Mouse (Mus musculus) midbrain, embryonic 14.5 days (tissue): Measurements from ENCODE around the gene Grin2a. TPM values are rescaled to one million over a fixed set of nuclear protein-coding genes. Genes with fewer than 3 reads are reported as not detected.

Experiments used
- ATAC-seq: fragments of 200-750 bp; cut with Nextera tagmentation; 2 replicates; pipeline ENCODE4 v1.8.0; 2017; ENCODE audit warnings: moderate number of reproducible peaks, moderate library complexity; ENCODE audit not compliant: low FRiP score, low TSS enrichment
- DNase-seq: peaks from one replicate; pipeline ENCODE4 v3.0.0-alpha.2; 2015
- H3K27ac ChIP-seq: fragments of 300-500 bp; sonication (generic); replicated peaks from 2 replicates; pipeline ENCODE4 v1.5.1; 2014; ENCODE audit warnings: mild to moderate bottlenecking, low read depth, low read length, moderate library complexity
- H3K27me3 ChIP-seq: fragments of 300-500 bp; sonication (generic); 2 replicates; pipeline ENCODE4 v1.6.1; 2014; ENCODE audit warnings: low read length, control low read depth, mixed read lengths; ENCODE audit not compliant: control insufficient read depth, insufficient read depth
- H3K36me3 ChIP-seq: fragments of 300-500 bp; sonication (generic); 2 replicates; pipeline ENCODE4 v1.6.1; 2014; ENCODE audit warnings: low read length, control low read depth; ENCODE audit not compliant: control insufficient read depth, insufficient read depth
- H3K4me1 ChIP-seq: fragments of 300-500 bp; sonication (generic); 2 replicates; pipeline ENCODE4 v1.6.1; 2014; ENCODE audit warnings: mild to moderate bottlenecking, antibody characterized with exemption, low read length, control low read depth; ENCODE audit not compliant: control insufficient read depth, insufficient read depth
- H3K4me2 ChIP-seq: fragments of 300-500 bp; sonication (generic); 2 replicates; pipeline ENCODE4 v1.6.1; 2014; ENCODE audit warnings: mild to moderate bottlenecking, low read length, moderate library complexity
- H3K4me3 ChIP-seq: fragments of 300-500 bp; sonication (generic); replicated peaks from 2 replicates; pipeline ENCODE4 v1.5.1; 2014; ENCODE audit warnings: low read depth, low read length
- H3K9ac ChIP-seq: fragments of 300-500 bp; sonication (generic); replicated peaks from 2 replicates; pipeline ENCODE4 v1.6.1; 2014; ENCODE audit warnings: mild to moderate bottlenecking, low read length, moderate library complexity
- H3K9me3 ChIP-seq: fragments of 300-500 bp; sonication (generic); 2 replicates; pipeline ENCODE4 v1.6.1; 2016; ENCODE audit warnings: low read length, control low read depth, mixed read lengths; ENCODE audit not compliant: control insufficient read depth
- WGBS: fragments of 180-500 bp; shearing (Covaris S2); extraction: QIAGEN DNeasy Blood & Tissue Kit; methylation state at CpG from one replicate; pipeline ENCODE4 v1.1.7; 2014; 5-methylcytosine and 5-hydroxymethylcytosine counted together
- polyA plus RNA-seq: library from polyadenylated mRNA; unstranded; fragments of >200 nt; fragmentation: Nextera tagmentation; extraction: Ambion mirVana; gene quantifications from 2 replicates; pipeline ENCODE4 v1.2.1, GENCODE M21; 2014

The Grin2a gene
- 2.4 and 3.0 TPM in 2 replicates for polyA plus RNA-seq

DNA sequence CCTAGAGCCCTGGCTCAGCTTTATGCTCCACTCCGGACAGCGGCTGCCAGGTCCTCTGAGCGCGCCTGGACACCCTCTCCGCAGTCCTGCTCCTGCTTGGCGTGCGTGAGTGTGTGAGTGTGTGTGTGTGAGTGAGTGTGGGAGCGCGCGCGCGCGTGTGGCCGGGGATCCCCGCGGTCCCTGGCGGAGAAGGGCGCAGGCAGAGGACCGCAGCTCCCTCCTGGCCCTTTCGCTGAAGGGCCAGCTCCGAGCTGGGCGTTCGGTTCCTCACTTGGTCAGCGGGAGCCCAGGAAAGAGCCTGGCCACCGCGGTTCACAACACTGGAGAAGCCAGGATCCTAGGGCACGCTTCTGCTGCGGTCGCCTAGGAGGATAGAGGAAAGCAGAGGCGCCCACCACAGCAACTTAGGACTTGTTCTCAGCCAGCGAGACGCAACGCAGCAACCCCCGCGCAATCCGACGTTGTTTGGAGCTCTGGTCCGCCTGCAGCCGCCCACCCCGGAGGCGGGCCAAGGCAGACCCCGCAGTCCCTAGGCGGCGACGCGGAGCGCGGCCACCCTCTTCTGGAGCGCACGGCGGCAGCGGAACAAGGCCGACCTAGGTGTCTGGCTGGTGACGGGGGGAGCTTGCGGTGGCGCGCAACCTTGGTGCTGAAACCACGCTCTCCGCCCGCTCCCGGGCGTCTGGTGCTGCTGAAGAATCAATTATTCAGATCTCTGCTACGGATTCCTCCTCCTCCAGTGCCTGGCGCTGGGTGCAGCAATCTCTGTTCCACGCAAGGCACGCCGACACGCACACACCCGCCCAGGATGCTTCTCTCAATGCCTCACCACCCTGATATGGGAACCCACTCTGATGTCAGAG, at the start of gene Grin2a:
Grin2a (minus strand) TSS at position 610 of the 863 bp plus-strand sequence.
- WGBS, result under 1% methylated on average over 69 of the region's 69 CpGs
- peak within 1 kb of the TSS; percentile 50 for H3K4me3 ChIP-seq
- H3K27me3 ChIP-seq, result peaks cover 45% of the 10 kb centered on the region
- H3K27ac ChIP-seq, result peak within 1 kb of the TSS; percentile 61
- H3K4me2 ChIP-seq, result peak within 1 kb of the TSS; percentile 95
- no peaks in the 10 kb centered on the region for H3K9me3 ChIP-seq
- no peaks in the 10 kb centered on the region for H3K36me3 ChIP-seq
- ATAC-seq (0 out of 2 replicates have a peak, but pooled peaks have one; percentile 29), DNase-seq (peak; percentile 73)
- peaks cover 7% of the 10 kb centered on the region for H3K4me1 ChIP-seq
- peak within 1 kb of the TSS; percentile 57 for H3K9ac ChIP-seq

DNA sequence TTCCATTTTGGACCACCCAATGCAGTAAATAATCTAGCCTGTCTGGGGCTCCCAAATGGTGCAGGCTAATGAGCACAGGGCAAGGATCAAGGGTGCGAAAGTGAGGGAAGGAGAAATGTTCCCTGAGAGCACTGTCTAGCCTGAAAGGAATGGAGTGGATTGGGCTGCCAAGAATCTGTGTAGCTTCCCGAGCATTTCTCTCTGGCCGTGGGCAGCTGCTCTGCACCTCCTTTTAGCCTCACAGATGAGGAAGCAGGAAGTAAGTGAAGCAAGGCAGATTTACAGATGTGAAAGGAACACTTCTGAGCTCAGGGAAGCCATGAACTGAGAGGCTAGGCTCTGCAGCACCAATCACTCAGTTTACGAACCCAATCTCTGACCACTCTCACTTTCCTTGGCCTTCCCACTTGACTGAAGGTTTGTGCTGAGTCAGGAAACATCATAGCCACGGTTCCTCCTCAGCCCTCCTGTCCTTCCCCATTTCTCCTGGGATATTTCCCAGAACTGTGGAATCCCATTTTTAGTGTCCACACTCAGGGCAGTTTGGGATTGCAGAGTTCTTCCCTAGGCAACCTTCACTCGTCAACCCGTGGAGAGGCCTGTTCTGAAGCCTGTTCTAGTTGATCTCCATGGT, 40.3 kb upstream of the Grin2a start:
- no peak overlapping the region for H3K4me2 ChIP-seq
- no peak overlapping the region for H3K4me3 ChIP-seq
- no peak for ATAC-seq
- DNase-seq, result no peak
- H3K9me3 ChIP-seq, result no peaks in the 10 kb centered on the region
- no peaks in the 10 kb centered on the region for H3K4me1 ChIP-seq
- WGBS, result 85% methylated on average over 7 of the region's 7 CpGs
- H3K27ac ChIP-seq, result no peak overlapping the region
- no peak overlapping the region for H3K9ac ChIP-seq
- H3K36me3 ChIP-seq, result no peaks in the 10 kb centered on the region
- H3K27me3 ChIP-seq, result no peaks in the 10 kb centered on the region

DNA sequence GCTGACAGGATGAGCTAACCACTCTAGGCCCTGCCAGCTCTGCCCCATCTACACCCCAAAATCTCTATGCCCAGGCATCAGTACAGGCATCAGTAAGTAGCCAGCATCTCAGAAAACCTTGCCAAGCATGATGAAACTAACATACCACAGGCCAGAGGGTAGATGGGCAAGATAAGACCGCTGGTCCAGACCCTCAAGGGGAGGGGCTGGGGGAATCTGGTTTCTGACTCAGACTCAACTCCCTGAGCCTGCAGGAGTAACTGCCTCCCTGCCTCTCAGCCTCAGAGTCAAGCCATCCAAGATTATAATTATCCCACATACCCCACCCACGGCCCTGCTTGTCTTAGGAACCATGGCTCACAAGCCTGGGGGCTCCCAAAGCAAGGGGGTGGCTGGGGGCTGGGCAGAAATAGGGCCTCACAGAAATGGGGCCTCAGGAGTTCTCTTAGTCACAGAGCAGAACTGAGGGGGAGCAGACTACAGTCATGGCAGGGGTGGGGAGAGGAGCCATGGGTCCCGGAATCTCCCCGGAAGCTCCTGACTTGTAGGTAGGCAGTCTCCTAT, 38.1 kb upstream of the Grin2a start:
- Histone ChIP-seq H3K9me3 (no peaks in the 10 kb centered on the region), H3K27me3 (no peaks in the 10 kb centered on the region), H3K4me3 (no peak overlapping the region), H3K4me2 (no peak overlapping the region), H3K9ac (no peak overlapping the region), H3K36me3 (no peaks in the 10 kb centered on the region), H3K4me1 (no peaks in the 10 kb centered on the region), H3K27ac (no peak overlapping the region)
- ATAC-seq (no peak), DNase-seq (no peak)
- 83% methylated on average over 4 of the region's 4 CpGs for WGBS

DNA sequence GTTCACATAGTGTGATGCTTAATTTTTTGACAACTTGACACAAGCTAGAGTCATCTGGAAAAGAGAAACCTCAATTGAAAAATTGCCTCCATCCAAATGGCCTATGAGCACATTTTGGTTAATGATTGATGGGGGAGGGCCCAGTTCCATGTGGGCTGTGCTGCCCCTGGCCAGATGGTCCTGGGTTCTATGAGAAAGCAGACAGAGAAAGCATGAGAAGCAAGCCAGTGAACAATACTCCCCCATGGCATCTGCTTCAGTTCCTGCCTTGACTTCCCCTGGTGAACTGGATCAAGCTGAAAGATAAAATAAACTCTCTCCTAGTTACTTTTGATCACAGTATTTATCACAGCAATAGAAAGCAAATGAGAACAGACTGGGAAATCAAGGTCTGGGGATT, 36.5 kb upstream of the Grin2a start:
- no peak overlapping the region for H3K27ac ChIP-seq
- H3K36me3 ChIP-seq, result no peaks in the 10 kb centered on the region
- H3K27me3 ChIP-seq, result no peaks in the 10 kb centered on the region
- DNase-seq, result no peak
- no peak overlapping the region for H3K4me3 ChIP-seq
- no peak overlapping the region for H3K9ac ChIP-seq
- no peak overlapping the region for H3K4me2 ChIP-seq
- no peaks in the 10 kb centered on the region for H3K9me3 ChIP-seq
- no peaks in the 10 kb centered on the region for H3K4me1 ChIP-seq
- no peak for ATAC-seq

DNA sequence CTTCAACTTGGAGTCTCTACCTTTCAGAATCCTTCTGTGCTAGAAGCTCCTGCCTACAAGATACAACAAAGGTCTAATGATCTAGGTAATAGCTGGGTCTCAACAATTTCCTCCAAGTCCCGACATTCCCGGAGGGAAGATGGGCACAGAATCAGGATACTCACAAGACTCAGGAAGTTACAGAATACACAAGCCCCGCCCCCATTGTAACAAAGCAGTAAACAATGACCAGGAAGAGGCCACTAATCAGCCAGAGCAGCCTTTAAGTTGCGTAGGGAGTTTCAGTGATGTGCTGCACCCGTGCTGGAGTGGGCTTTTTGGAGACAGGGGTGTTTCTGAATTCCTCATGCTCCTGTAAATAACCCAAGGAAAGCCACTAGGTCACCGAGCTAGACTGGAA, 31.4 kb upstream of the Grin2a start:
- Histone ChIP-seq H3K27me3 (no peaks in the 10 kb centered on the region), H3K9me3 (no peaks in the 10 kb centered on the region), H3K27ac (no peak overlapping the region), H3K4me3 (no peak overlapping the region), H3K4me1 (no peaks in the 10 kb centered on the region), H3K4me2 (no peak overlapping the region), H3K36me3 (no peaks in the 10 kb centered on the region), H3K9ac (no peak overlapping the region)
- ATAC-seq, result no peak
- DNase-seq, result no peak
- 82% methylated on average over 6 of the region's 6 CpGs for WGBS

DNA sequence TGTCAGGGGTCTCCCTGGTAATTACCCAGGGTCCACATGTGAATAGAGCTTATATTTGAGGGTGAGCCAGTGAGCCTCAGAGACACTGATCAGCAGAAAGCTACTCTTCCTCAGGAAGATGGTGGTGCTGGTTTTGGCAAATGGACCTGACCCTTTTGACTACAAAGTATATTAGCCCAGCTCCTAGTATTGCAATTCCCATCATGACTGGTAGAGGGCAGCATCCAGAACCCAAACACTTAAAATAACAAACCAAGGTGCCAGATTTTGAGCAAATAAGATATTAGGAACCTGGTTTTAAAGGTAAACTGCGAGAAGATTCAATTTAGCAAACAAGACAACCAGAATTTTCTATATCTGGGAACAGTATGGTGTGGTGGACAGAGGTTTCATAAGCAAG, 14.4 kb upstream of the Grin2a start:
- Histone ChIP-seq H3K36me3 (no peaks in the 10 kb centered on the region), H3K9ac (no peak overlapping the region), H3K4me2 (no peak overlapping the region), H3K27me3 (no peaks in the 10 kb centered on the region), H3K4me1 (no peaks in the 10 kb centered on the region), H3K27ac (no peak overlapping the region), H3K4me3 (no peak overlapping the region), H3K9me3 (0 out of 2 replicates have a peak, but pooled peaks cover 6% of the 10 kb centered on the region)
- 63% methylated on average over 1 of the region's 1 CpGs for WGBS
- DNase-seq (no peak), ATAC-seq (no peak)

DNA sequence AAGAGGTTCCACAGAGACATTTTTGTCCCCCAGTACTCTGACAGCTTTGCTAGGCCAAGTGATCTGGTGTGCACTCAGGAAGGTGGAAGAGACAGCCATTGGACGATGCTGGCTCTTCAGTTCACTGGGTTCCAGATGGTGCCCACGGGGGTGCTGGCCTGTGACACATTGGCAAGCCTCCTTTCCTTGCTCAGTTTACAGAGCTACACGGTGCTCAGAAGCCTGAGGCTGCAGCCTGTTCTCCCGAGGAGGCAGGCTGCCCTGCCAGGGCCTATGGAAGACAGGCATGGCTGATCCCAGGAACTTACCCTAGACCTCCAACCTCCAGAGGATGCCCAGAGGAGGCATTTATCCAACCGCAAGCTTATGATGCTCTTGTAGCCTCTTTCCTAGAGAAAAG, 10.2 kb upstream of the Grin2a start:
- Histone ChIP-seq H3K4me1 (no peaks in the 10 kb centered on the region), H3K27ac (no peak overlapping the region), H3K36me3 (no peaks in the 10 kb centered on the region), H3K27me3 (no peaks in the 10 kb centered on the region), H3K9me3 (no peaks in the 10 kb centered on the region), H3K4me3 (no peak overlapping the region), H3K9ac (no peak overlapping the region), H3K4me2 (no peak overlapping the region)
- ATAC-seq (no peak), DNase-seq (no peak)
- WGBS, result 77% methylated on average over 5 of the region's 5 CpGs

DNA sequence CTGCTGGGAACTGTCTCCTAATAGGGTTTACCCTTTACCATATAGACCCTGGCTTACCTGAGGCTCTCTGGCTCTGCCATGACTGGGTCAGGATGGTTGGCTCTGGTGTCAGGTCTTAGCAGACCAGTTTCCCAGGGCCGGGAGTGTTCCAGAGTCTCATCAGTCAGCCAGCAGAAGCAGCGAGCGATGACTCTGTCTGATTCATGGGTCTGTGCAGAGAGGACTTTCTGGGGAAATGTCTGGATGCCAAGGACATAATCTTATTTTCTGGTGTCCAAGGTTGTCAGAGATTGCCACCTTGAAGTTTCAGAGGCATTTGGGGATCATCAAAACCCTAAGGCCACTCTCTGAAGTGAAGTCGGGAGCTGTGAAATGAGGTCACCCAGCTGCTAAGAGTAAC, 8.7 kb upstream of the Grin2a start:
- 89% methylated on average over 4 of the region's 4 CpGs for WGBS
- H3K9me3 ChIP-seq, result no peaks in the 10 kb centered on the region
- H3K4me2 ChIP-seq, result no peak overlapping the region
- no peaks in the 10 kb centered on the region for H3K4me1 ChIP-seq
- DNase-seq (no peak), ATAC-seq (no peak)
- H3K27me3 ChIP-seq, result no peaks in the 10 kb centered on the region
- no peak overlapping the region for H3K27ac ChIP-seq
- H3K9ac ChIP-seq, result no peak overlapping the region
- H3K4me3 ChIP-seq, result no peak overlapping the region
- no peaks in the 10 kb centered on the region for H3K36me3 ChIP-seq
